Mouse (Mus musculus): ENCODE results near the gene Olfr115.

The Olfr115 gene

DNA sequence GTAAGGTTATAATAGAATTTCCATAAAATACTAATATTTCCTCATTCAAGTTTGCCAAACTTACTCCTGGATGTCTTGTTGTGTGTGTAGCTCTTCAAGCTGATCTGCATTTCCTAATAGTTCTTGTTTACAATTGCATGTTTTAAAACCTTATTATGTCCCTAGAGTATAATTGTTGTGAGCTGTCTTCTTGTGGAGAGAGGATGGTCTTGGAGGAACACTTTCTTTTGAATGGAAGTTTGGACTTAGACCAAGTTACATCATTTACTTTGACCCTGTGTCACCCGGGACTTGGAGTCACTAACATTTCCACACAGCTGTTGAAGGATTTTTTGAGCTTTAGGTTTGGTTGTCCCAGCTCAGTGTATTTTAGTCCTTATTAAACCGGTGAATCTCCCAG lies at the start of gene Olfr115, which contains the start of gene Olfr116:
TSS of gene Olfr115 (minus strand) at position 101 of the 400 bp plus-strand sequence.
TSS of gene Olfr116 (minus strand) at position 191 of the 400 bp plus-strand sequence.
- no peak for DNase-seq

- no peak for DNase-seq
Measured at GRCm38 (mm10) chr17:37666688-37667087, 39.8 kb upstream of the Olfr115 start, which contains the start of gene Olfr118. Gene Olfr118, plus strand, starts transcription at chr17:37666988.

GRCm38 (mm10) chr17:37663682-37664081 lies 36.8 kb upstream of the Olfr115 start, which contains the start of gene Olfr117:
Gene Olfr117, minus strand, starts transcription at chr17:37663782.
- no peak for DNase-seq

- no peak for DNase-seq
Measured at GRCm38 (mm10) chr17:37592643-37593042, 34.3 kb downstream of the Olfr115 start, which contains the start of gene Olfr114. Gene Olfr114, minus strand, starts transcription at chr17:37592743.

DNA sequence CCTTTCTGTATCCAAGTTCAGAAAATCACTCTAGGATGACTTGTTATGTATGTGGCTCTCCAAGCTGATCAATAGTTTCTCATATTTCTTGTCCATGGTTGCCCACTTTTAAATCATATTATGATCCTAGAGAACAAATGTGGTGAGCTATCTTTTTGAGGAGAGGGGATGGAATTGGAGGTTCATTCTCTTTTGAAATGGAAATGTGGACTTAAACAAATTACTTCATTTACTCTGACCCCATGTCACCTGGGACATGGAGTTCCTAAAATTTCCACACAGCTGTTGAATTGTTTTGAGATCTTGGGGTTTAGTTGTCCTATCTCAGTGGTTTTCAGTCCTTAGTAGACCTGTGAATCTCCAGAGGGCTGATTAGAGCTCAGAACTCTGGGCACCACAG lies 49.3 kb downstream of the Olfr115 start, which contains the start of gene Olfr113:
TSS of gene Olfr113 (minus strand) at position 101 of the 400 bp plus-strand sequence.
- DNase-seq: no peak

GRCm38 (mm10) chr17:37569351-37569750 lies 57.6 kb downstream of the Olfr115 start, which contains the start of gene Olfr112:
Gene Olfr112, minus strand, starts transcription at chr17:37569451.
- no peak for DNase-seq

Data from lung, postnatal 14 days (tissue).